Mouse (Mus musculus) heart, adult 2 months (tissue): ENCODE results near the gene Zfp3. TPM values are rescaled to one million over a fixed set of nuclear protein-coding genes. Genes with fewer than 3 reads are reported as not detected.
A peak's percentile ranks its signal among the peaks of the same experiment; 100 is the strongest.

Source experiments
- DNase-seq, 2 experiments: peaks; one replicate each; pipeline ENCODE4 v3.0.0; 2021
- H3K27ac ChIP-seq: fragments of 200-600 bp; 2 replicates; pipeline ENCODE4 v1.8.1; 2022
- H3K27me3 ChIP-seq: fragments of 200-500 bp; 2 replicates; pipeline ENCODE4 v1.6.1; 2012; ENCODE audit warnings: mild to moderate bottlenecking, low read length, inconsistent platforms, mixed read lengths; ENCODE audit not compliant: control insufficient read depth, insufficient read depth
- H3K36me3 ChIP-seq: fragments of 200-500 bp; 2 replicates; pipeline ENCODE4 v1.6.1; 2012; ENCODE audit warnings: low read length, inconsistent platforms; ENCODE audit not compliant: control insufficient read depth, insufficient read depth
- H3K4me1 ChIP-seq: fragments of 200-500 bp; 2 replicates; pipeline ENCODE4 v1.6.1; 2011; ENCODE audit warnings: low read length; ENCODE audit not compliant: control insufficient read depth, insufficient read depth
- H3K4me3 ChIP-seq: fragments of 200-600 bp; 2 replicates; pipeline ENCODE4 v1.8.1; 2022
- H3K79me2 ChIP-seq: fragments of 200-500 bp; replicated peaks from 2 replicates; pipeline ENCODE4 v1.6.1; 2012; ENCODE audit warnings: mild to moderate bottlenecking, inconsistent platforms, low read length, moderate library complexity, mixed read lengths; ENCODE audit not compliant: control insufficient read depth, insufficient read depth
- H3K9ac ChIP-seq: fragments of 200-500 bp; 2 replicates; pipeline ENCODE4 v1.6.1; 2012; ENCODE audit warnings: low read depth, mild to moderate bottlenecking, control low read depth, inconsistent platforms, low read length, mixed read lengths
- CTCF ChIP-seq: fragments of 200-600 bp; IDR thresholded peaks from 2 replicates; pipeline ENCODE4 v1.8.1; 2022; ENCODE audit warnings: antibody characterized with exemption, mild to moderate bottlenecking, moderate library complexity
- EP300 ChIP-seq: fragments of 200-500 bp; IDR thresholded peaks from 2 replicates; pipeline ENCODE4 v1.6.1; 2011; ENCODE audit warnings: low read depth, low read length, control low read depth; ENCODE audit not compliant: insufficient read depth
- POLR2A ChIP-seq: fragments of 200-500 bp; IDR thresholded peaks from 2 replicates; pipeline ENCODE4 v1.6.1; 2011; ENCODE audit warnings: mild to moderate bottlenecking, low read depth, low read length, control low read depth; ENCODE audit not compliant: insufficient read depth
- WGBS: fragments of 180-500 bp; shearing (Covaris S2); methylation state at CpG from one replicate; pipeline ENCODE4 v1.1.7; 2018; 5-methylcytosine and 5-hydroxymethylcytosine counted together
- intact Hi-C: fragments of 180-260 bp; cut with DNase I; formaldehyde crosslinking; loops from one replicate; pipeline ENCODE4 v1.15.1; 2025
- polyA plus RNA-seq: library from polyadenylated mRNA; depleted of rRNA; stranded (reverse); fragments of >200 nt; gene quantifications from 2 replicates; pipeline ENCODE4 v1.2.3, GENCODE M21; 2012
- total RNA-seq, 2 experiments: library from RNA; stranded (reverse); gene quantifications; 2 replicates each; pipeline ENCODE4 v1.2.3; 2021

The Zfp3 gene
- total and polyA plus RNA-seq, 3 experiments = 1.5 to 8.5 (median 7.5) TPM

GRCm38 (mm10) chr11:70806697-70807096, 42.7 kb downstream of the Zfp3 start:
- no peak overlapping the region for H3K4me3 ChIP-seq
- H3K9ac ChIP-seq = no peak overlapping the region
- H3K4me1 ChIP-seq = peaks cover 14% of the 10 kb centered on the region
- no peaks in the 10 kb centered on the region for H3K79me2 ChIP-seq
- DNase-seq = peak in 1 of 2 experiments; percentile 24
- intact Hi-C loops = no loop called here
- no peaks in the 10 kb centered on the region for H3K27me3 ChIP-seq
- 50% methylated on average over 4 of the region's 4 CpGs for WGBS
- H3K36me3 ChIP-seq = no peaks in the 10 kb centered on the region
- H3K27ac ChIP-seq = no peak overlapping the region
- TF ChIP-seq CTCF = no peak
- TF ChIP-seq EP300 = no peak

- Histone ChIP-seq H3K27ac (no peak overlapping the region), H3K36me3 (no peaks in the 10 kb centered on the region), H3K4me1 (peaks cover 14% of the 10 kb centered on the region), H3K27me3 (no peaks in the 10 kb centered on the region), H3K79me2 (no peaks in the 10 kb centered on the region), H3K9ac (no peak overlapping the region), H3K4me3 (no peak overlapping the region)
- intact Hi-C loops = no loop called here
- no peak for DNase-seq
- 74% methylated on average over 4 of the region's 4 CpGs for WGBS
- no peak for TF ChIP-seq CTCF
- TF ChIP-seq POLR2A = no peak
- TF ChIP-seq EP300 = no peak
Measured at GRCm38 (mm10) chr11:70807630-70808029, 43.6 kb downstream of the Zfp3 start.

GRCm38 (mm10) chr11:70808101-70808500, 44.1 kb downstream of the Zfp3 start:
- DNase-seq = no peak
- Histone ChIP-seq H3K79me2 (no peaks in the 10 kb centered on the region), H3K4me3 (no peak overlapping the region), H3K27ac (no peak overlapping the region), H3K27me3 (no peaks in the 10 kb centered on the region), H3K36me3 (no peaks in the 10 kb centered on the region), H3K4me1 (peaks cover 12% of the 10 kb centered on the region), H3K9ac (no peak overlapping the region)
- intact Hi-C loops = no loop called here
- TF ChIP-seq POLR2A = no peak
- no peak for TF ChIP-seq EP300
- no peak for TF ChIP-seq CTCF
- 38% methylated on average over 3 of the region's 3 CpGs for WGBS

GRCm38 (mm10) chr11:70809011-70809410, 45.0 kb downstream of the Zfp3 start:
- no peak overlapping the region for H3K27ac ChIP-seq
- no peak overlapping the region for H3K9ac ChIP-seq
- no peaks in the 10 kb centered on the region for H3K36me3 ChIP-seq
- H3K4me3 ChIP-seq = no peak overlapping the region
- no peaks in the 10 kb centered on the region for H3K79me2 ChIP-seq
- TF ChIP-seq POLR2A (no peak), CTCF (no peak), EP300 (no peak)
- DNase-seq = no peak
- WGBS = 35% methylated on average over 1 of the region's 1 CpGs
- no peaks in the 10 kb centered on the region for H3K27me3 ChIP-seq
- intact Hi-C loops = no loop called here
- peaks cover 8% of the 10 kb centered on the region for H3K4me1 ChIP-seq

- Histone ChIP-seq H3K27ac (no peak overlapping the region), H3K4me3 (no peak overlapping the region), H3K27me3 (no peaks in the 10 kb centered on the region), H3K4me1 (peaks cover 2% of the 10 kb centered on the region; the same call in 1 of the 2 replicates), H3K79me2 (no peaks in the 10 kb centered on the region), H3K9ac (no peak overlapping the region), H3K36me3 (no peaks in the 10 kb centered on the region)
- TF ChIP-seq CTCF = no peak
- TF ChIP-seq POLR2A = no peak
- no peak for TF ChIP-seq EP300
- WGBS = 78% methylated on average over 5 of the region's 5 CpGs
- DNase-seq = no peak
- intact Hi-C loops = no loop called here
Measured at GRCm38 (mm10) chr11:70811041-70811440, 47.0 kb downstream of the Zfp3 start.

GRCm38 (mm10) chr11:70811471-70812240, 47.6 kb downstream of the Zfp3 start:
- intact Hi-C loops = no loop called here
- WGBS = 57% methylated on average over 13 of the region's 13 CpGs
- H3K27me3 ChIP-seq = no peaks in the 10 kb centered on the region
- no peak overlapping the region for H3K9ac ChIP-seq
- no peaks in the 10 kb centered on the region for H3K79me2 ChIP-seq
- H3K36me3 ChIP-seq = no peaks in the 10 kb centered on the region
- H3K4me1 ChIP-seq = peaks cover 2% of the 10 kb centered on the region; the same call in 1 of the 2 replicates
- TF ChIP-seq POLR2A = no peak
- no peak for TF ChIP-seq EP300
- no peak for TF ChIP-seq CTCF
- no peak overlapping the region for H3K4me3 ChIP-seq
- H3K27ac ChIP-seq = no peak overlapping the region
- no peak for DNase-seq
